Mouse (Mus musculus) testis, adult 2 months (tissue): ENCODE data around the gene Kirrel. TPM values are rescaled to one million over a fixed set of nuclear protein-coding genes. Genes with fewer than 3 reads are reported as not detected.

ENCODE experiments used
- H3K27ac ChIP-seq: fragments of 200-500 bp; 2 replicates; pipeline ENCODE4 v1.5.1; 2012; ENCODE audit warnings: low read depth, low read length; ENCODE audit not compliant: control insufficient read depth, insufficient read depth
- H3K27me3 ChIP-seq: fragments of 200-500 bp; 2 replicates; pipeline ENCODE4 v1.6.1; 2012; ENCODE audit warnings: mild to moderate bottlenecking, low read length, moderate library complexity; ENCODE audit not compliant: control insufficient read depth, insufficient read depth
- H3K36me3 ChIP-seq: fragments of 200-500 bp; 2 replicates; pipeline ENCODE4 v1.6.1; 2012; ENCODE audit warnings: mild to moderate bottlenecking, low read length; ENCODE audit not compliant: control insufficient read depth, insufficient read depth
- H3K4me1 ChIP-seq: fragments of 200-500 bp; 2 replicates; pipeline ENCODE4 v1.6.1; 2012; ENCODE audit warnings: low read length; ENCODE audit not compliant: control insufficient read depth, insufficient read depth
- H3K4me3 ChIP-seq: fragments of 200-500 bp; 2 replicates; pipeline ENCODE4 v1.5.1; 2012; ENCODE audit warnings: low read depth, mild to moderate bottlenecking, low read length, moderate library complexity, mixed read lengths; ENCODE audit not compliant: control insufficient read depth
- CTCF ChIP-seq: fragments of 200-500 bp; IDR thresholded peaks from 2 replicates; pipeline ENCODE4 v1.5.1; 2012; ENCODE audit warnings: low read depth, mild to moderate bottlenecking, inconsistent platforms, low read length, moderate library complexity; ENCODE audit not compliant: control insufficient read depth, insufficient read depth, insufficient replicate concordance
- POLR2A ChIP-seq: fragments of 200-500 bp; IDR thresholded peaks from 2 replicates; pipeline ENCODE4 v1.6.1; 2012; ENCODE audit warnings: low read depth, mild to moderate bottlenecking, inconsistent platforms, low read length, moderate library complexity; ENCODE audit not compliant: control insufficient read depth
- polyA plus RNA-seq: library from polyadenylated mRNA; depleted of rRNA; stranded (reverse); fragments of >200 nt; gene quantifications from 2 replicates; pipeline ENCODE4 v1.2.3, GENCODE M21; 2012; rRNA removed

The Kirrel gene
- 1.5 and 1.8 TPM in 2 replicates for polyA plus RNA-seq

DNA sequence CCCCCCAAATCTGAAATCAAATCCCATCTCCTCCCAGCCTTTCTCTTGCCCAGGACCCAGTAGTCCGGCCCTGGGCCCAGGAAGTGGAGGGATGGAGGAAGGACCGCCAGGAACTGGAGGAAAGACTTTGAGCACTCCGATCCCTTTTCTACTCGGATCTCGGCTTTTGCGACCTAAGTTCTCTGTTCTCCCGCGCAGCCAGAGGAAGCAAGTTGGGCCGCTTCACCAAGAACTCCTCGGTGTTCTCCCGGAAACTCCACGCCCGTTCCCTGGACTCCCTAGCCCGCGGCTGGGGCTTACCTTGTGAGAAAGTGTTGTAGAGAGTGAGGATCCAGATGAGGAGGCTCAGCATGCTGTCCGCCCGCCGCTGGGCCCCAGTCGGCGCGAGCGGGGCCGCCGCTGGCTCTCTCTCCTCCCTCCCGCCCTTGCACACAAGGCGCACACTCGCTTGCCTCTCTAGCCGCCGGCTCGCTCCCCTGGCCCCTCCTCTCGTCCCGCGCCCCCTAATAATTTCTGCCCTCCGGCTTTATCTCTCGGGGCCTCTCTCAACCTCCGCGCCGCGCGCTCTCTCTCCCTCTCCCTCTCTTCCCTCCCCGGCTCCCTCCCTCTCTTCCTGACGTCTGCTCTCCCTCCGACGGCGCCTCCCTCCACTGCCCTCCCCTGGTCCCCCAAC lies at the start of gene Kirrel:
Gene Kirrel (minus strand): TSS at position 652 of the 673 bp plus-strand sequence.
- H3K4me1 ChIP-seq: peaks cover 24% of the 10 kb centered on the region

DNA sequence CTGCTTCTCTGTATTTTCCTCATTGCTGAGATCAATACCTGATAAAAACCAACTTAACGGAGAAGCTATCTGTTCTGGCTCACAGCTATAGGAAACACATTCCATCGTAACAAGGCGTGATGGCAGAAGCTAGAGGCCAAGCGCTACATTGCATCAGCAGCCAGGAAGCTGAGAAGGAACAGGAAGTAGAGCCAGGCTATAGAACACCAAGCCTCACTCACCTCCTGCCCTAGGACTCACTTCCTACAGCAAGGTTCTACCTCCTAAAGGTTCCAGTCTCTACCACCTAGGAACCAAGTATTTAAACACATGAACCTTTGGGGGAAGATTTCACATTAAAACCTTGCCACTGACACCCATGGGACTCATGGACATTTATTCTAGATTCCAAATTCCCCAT lies 49.1 kb upstream of the Kirrel start:
- TF ChIP-seq CTCF: no peak
- no peak for TF ChIP-seq POLR2A
- Histone ChIP-seq H3K27me3 (no peaks in the 10 kb centered on the region), H3K4me3 (no peak overlapping the region), H3K4me1 (no peaks in the 10 kb centered on the region), H3K27ac (no peak overlapping the region), H3K36me3 (no peaks in the 10 kb centered on the region)

More for the DNA sequence above, at the start of gene Kirrel:
- Histone ChIP-seq H3K36me3 (no peaks in the 10 kb centered on the region), H3K4me3 (peak within 1 kb of the TSS; percentile 67), H3K27me3 (no peaks in the 10 kb centered on the region), H3K27ac (no peak within 1 kb of the TSS)
- TF ChIP-seq POLR2A (no peak), CTCF (no peak)

DNA sequence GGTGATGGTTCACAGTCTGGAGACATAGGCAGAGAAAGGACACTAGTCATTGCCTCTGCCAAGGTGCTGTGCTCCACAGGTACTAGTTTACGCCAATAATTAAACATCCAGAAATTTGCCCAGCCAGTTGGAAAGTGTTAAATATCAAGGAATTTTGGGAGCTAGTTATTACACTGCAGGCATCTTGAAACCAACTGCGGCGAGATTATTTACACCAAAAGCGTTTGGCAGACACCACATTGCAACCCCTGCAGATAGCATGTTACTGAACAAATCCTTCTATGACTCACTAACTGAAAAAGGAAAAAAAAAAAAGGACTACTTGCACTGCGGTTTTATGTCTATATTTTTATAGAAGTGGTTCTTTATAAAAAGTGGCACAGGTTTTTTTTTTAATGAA lies 47.8 kb upstream of the Kirrel start:
- no peak overlapping the region for H3K4me3 ChIP-seq
- H3K27me3 ChIP-seq: no peaks in the 10 kb centered on the region

DNA sequence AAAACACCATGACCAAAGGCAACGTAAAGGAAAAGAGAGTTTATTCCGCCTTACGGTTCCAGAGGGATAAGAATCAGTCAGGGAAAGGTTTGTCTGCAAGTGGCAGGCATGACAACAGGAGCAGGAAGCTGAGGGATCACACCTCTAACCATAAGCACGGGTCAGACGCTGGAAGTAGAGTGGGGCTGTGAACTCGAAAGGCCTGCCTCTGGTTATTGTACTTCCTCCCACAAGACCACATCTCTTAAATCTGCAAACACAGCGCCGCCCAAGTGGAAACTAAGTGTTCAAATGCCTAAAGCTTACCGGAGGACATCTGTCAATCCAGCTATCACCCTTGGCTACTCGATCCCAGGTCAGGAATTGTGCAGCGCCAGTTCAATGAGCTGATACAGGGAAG lies 40.6 kb upstream of the Kirrel start:
- TF ChIP-seq POLR2A: no peak
- no peak for TF ChIP-seq CTCF
- H3K4me3 ChIP-seq: no peak overlapping the region
- H3K27ac ChIP-seq: no peak overlapping the region
- H3K36me3 ChIP-seq: no peaks in the 10 kb centered on the region
- H3K27me3 ChIP-seq: no peaks in the 10 kb centered on the region
- H3K4me1 ChIP-seq: no peaks in the 10 kb centered on the region

More for the DNA sequence above, 47.8 kb upstream of the Kirrel start:
- Histone ChIP-seq H3K36me3 (no peaks in the 10 kb centered on the region), H3K4me1 (no peaks in the 10 kb centered on the region), H3K27ac (no peak overlapping the region)
- TF ChIP-seq POLR2A (no peak), CTCF (no peak)

DNA sequence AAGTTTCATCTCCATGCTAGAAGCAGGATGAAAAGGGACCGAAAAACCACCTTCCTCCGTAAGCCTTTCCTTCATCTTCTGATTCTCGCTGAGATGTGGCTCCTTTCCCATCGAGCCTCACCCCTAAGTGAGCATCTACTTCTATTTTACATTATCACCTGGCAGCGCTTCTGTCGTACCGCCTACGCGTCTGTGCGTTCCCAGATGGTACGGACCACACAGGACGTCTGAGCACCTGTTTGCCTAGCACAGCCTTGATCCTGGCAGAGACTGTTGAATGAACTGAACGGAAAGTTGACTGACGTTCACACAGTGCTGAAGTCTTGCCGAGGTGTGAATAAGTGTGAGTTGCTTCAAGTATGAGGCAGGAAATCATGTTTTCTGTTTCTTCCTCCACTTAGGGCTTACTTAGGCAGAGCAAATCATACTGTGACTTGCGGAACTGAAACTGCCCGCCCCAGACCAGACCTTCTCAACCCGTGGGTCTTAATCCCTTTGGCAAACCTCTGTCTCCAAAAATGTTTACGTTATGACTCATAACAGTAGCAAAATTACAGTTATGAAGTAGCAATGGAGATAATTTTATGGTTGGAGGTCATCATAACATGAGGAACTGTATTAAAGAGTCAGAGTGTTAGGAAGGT lies 39.8 kb upstream of the Kirrel start:
- H3K36me3 ChIP-seq: no peaks in the 10 kb centered on the region
- no peaks in the 10 kb centered on the region for H3K4me1 ChIP-seq
- no peak overlapping the region for H3K27ac ChIP-seq
- no peaks in the 10 kb centered on the region for H3K27me3 ChIP-seq
- no peak for TF ChIP-seq POLR2A
- no peak for TF ChIP-seq CTCF
- H3K4me3 ChIP-seq: peak overlapping the region; percentile 11; the same call in 1 of the 2 replicates

DNA sequence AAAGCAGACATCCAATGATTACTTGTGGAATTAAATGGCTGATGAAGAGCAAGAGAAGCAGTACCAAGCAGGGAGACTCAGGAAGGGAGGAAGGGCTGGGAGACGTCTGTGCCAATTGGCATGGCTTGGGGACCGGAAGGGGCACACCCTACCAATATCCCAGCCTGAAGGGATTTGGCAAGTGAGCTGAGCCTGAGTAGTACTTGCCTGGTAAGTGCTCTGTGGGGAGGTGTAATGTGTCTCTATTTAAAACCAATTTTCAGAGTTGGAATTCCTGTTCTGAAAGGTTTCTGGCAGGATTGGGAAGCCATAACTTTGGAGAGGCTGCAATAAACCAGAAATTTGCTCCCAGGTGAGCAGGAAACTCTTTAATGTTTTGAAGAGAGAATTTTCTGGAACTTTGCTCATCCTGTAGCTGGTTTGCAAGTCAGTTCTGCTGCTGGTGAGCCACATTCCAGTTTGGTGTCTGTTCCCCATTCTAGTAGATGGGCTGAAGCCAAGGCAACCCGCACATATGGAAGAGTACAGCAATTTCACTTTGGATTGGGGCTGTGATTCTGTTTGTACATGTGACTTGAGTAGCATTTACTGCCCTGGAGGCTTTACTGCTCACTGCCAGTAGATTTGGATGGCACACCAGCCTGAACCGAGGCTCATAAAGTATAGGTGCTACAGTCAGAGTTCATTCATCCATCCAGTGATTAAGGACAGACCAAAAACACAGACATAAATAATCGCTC lies 32.0 kb upstream of the Kirrel start:
- H3K4me3 ChIP-seq: no peak overlapping the region
- no peak for TF ChIP-seq CTCF
- TF ChIP-seq POLR2A: no peak
- H3K4me1 ChIP-seq: no peaks in the 10 kb centered on the region
- H3K36me3 ChIP-seq: no peaks in the 10 kb centered on the region
- no peaks in the 10 kb centered on the region for H3K27me3 ChIP-seq
- no peak overlapping the region for H3K27ac ChIP-seq

- Histone ChIP-seq H3K4me3 (no peak overlapping the region), H3K36me3 (no peaks in the 10 kb centered on the region), H3K27me3 (no peaks in the 10 kb centered on the region), H3K4me1 (no peaks in the 10 kb centered on the region), H3K27ac (no peak overlapping the region)
- TF ChIP-seq POLR2A (no peak), CTCF (no peak)
Observed at GRCm38 (mm10) chr3:87196637-87197036, 22.1 kb upstream of the Kirrel start.
